Mouse (Mus musculus): ENCODE measurements around the gene Mrps23.

Mrps23 gene

DNA sequence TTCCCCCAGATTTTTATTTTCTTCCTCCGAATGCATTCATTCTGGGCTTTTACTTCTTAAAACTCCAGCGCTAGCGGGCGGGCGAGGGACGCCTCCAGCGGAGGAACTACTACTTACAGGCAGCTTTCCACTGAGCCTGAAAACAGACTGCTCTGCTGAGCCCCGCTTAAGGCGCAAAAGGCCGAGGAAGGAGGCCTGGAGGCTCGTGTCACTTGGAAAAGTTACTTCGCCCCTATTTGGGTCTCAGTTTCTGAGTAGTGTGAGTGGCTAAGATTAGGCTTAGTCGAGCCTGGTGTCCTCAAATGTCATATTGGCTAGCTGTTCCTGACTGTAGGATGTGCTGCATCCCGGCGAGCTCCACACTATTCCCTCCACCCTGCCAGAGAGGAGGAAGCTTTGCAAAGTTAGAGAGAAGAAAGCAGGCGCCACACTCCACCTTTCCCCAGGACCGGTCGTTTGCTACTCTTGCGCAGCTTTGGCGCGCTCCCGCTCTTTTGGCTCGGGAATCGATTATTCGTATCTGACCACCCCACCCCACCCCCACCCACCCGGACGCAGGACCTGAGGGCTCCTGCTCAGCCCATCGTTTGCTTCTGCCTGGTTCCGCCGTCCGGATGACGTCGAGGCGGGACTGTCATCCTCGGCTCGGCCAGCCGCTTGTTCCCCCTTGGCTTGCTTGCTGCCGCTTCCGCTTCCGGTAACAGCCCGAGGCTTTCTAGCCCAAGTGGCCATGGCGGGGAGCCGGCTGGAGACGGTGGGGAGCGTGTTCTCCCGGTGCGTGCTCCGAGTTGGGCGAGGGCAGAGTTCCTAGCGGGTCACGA lies at the start of gene Mrps23:
Mrps23 (plus strand) TSS at position 677 of the 821 bp plus-strand sequence.
- DNase-seq, result peak; percentile 92

DNA sequence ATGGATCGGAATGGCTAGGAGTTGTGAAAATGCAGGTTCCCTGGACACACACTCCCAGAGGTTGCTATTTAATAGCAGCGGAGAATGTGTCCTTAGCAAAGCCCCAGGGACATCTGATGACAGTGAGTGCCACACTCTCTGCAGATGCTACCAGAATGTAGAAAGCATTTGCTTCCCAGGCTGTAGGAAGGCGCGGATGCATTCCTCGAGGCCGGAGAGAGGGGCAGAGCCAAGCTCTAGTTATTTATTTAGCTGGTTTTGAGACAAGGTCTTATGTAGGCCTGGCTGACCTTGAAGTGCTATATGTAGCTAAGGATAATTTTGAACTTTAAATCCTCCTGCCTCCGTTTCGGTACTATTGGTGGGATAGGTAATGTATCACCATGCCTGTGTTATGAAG lies 49.7 kb upstream of the Mrps23 start:
- no peak for DNase-seq

DNA sequence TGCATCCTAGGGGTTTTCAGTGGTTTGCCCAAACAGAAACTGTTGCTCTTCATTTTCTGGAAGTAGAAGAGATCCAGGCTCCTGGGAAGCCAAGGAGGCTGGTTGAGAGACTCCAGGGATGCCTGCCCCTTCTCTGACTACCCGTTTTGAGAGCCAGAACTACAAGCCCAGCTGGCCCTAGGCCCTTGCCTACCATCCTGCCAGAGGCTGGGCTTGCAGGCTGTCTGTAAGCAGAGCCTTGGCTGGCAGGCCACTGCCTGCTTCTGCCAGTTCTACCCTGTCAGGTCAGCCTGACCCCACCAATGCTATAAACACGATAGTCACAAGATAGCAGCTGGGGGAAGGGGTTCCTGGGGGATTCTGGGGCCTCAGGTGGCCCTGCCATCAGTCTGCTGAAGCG lies 48.7 kb upstream of the Mrps23 start:
- no peak for DNase-seq

DNA sequence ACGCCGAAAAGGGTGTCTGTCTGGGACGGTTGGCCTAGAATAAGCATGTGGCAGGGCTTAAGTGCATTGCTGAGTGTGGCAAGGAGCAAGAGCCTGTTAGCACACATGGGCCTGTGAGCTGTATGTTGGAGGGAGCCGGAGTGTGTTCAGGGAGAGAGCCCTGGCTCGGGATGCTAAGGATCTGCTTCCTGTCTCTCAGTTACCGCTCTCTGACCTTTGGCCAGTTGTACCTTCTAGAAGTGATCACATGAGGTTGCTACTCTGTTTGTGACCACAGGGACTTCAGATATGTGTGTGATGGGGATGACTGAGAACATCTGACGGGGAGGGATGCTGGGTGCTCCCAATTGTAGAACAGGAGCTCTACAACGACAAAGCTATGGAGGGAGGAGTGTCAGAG lies 48.2 kb upstream of the Mrps23 start:
- no peak for DNase-seq

DNA sequence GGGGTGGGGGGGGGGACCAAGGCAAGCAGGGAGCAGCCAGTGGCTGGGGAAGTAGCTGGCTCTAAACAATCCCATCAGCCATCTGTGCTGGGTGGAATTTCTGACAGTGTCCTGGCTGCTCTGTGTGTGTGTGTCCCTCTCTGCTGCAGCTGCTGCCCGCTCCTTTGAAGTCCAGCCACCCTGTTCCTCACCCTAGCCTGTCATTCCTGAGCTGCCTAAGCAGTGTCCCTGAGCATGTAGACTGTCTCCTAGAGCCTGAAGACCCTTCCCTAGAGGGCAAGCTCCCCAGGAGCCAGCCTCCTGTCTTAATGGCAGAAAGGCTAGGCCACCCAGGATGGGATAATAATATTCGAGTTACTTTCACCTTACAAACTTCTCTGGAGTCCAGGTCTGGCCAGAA lies 47.8 kb upstream of the Mrps23 start:
- no peak for DNase-seq

DNA sequence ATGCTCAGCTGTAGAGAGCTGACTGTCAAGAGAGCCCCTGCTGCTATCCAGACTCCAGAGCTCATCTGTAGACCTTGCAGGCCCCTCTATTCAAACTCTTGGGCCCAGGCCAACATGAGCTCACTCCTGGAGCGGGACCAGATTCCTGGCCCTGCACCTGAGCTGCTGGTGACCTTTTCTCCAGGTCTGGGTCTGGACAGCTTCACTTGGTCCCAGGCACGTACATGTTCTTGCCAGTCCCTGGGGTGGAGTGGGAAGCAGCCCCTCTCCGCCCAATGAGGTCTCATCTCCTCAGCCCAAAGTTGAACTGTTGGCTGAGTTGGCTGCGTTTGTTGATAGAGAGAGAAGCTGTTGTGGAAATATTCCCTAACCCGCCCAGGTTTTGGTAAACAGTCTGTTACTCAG lies 45.3 kb upstream of the Mrps23 start:
- peak; percentile 57 for DNase-seq

DNA sequence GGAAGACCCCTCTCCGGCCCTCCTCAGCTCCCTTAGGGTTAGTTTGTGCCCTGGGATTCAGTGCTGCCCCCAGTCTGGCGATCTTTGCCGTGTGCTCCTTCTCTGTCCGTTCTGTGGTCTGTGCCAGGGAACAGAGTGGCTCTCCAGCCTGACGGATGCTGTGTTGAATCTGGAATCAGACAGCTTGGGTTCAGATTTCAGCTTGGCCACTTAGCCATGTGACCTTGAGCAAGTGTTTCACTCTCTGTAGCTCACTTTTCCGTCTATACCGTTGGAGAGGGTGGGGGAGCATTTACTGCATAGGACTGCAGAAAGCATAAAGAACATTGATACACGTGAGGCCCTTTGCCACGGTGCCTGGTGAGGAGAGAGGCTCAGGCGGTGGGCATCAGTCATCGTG lies 44.8 kb upstream of the Mrps23 start:
- DNase-seq, result peak; percentile 45

DNA sequence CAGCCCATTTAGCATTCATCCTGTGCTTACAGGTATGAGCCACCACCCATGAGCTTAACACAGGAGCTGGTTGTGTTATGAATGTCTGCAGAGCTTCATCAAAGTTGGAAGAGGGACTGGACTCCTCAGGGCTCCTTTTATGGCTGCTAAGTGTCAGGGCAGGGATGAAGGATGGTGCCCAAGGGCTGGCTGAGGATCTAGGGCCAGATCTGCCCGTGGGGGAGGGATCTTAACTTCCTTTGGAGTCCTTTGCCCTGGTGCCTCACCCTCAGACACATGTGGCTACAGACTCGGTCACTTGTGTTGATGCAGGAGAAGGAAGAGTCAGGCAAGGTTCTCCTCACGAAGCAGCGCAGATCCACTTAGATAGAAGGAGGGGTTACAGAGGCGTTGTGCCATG lies 43.9 kb upstream of the Mrps23 start:
- DNase-seq, result no peak

DNA sequence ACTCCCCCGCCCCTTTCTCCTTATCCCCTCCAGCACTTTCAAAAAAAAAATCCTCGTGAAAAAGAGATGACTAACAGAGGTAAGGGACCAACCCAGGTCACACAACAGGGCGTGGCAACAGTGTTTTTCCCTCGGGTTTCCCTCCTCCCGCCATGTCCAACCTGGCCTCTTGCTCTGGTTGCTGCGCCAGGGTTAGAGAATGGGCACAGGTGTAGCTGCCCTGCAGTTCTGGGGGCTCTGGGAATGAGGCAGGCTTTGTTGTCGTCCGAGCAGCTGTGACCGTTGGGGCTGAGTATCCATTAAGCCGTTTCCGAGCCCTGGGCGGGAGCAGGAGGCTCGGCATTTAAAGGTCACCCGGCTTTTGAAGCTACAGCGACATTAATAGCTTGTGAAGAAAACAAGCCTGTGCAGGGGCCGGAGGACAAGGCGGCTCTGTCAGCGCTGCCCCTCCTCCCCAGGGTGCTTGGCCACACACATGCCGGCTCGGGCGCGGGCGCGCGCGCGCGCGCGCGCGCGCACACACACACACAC lies 43.1 kb upstream of the Mrps23 start:
- peak; percentile 70 for DNase-seq

DNA sequence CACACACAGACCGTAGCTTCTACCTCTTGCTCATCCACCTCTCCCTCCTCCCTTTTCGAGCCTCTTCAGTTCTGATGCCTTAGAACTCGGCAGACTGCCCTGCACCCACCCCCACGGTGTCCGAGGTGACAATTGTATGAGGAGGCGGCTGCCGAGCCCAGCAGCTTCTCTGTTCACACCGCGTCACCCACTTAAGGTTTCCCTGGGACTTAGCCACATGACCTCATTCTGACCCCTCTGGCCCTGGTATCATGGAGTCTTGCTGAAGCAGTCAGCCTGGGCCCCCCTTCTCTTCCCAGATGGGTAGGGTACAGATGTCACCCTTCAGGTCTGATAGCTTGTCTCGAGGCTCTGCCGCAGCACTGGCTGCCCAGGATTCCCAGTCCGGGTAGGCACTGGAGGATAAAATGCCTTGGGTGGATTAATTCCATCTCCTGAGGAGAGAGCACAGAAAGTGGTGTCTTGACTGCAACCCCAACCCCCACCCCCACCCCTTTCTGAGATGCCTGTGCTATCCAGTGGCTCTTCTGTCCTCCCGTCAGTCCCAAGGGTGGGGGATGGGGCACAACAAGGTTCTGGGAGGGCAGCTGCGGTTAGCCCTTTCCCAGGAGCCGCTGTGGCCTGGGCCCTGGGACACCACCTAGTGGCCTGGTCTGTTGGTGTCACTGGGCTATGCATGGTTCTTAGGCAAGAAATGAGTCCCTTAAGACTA lies 42.4 kb upstream of the Mrps23 start:
- DNase-seq, result peak; percentile 95

DNA sequence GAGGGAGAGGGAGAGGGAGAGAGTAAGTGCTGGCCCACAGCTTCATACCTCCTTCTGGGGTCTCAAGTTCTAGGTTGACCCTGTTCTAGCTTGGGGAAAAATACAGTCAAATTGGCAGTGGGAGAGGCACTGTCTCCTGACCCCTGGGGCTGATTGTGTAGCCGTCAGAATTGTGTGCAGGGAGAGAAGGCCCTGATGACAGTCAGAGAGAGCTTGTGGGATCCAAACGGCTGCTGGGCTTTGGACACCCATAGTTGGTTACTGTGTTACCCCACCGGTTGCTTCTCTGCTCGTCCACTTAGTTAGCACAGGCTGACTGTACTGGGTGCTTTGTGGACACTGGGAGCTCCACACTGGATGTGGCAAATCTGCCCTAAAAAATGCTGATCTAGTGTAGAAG lies 41.4 kb upstream of the Mrps23 start:
- DNase-seq, result no peak

DNA sequence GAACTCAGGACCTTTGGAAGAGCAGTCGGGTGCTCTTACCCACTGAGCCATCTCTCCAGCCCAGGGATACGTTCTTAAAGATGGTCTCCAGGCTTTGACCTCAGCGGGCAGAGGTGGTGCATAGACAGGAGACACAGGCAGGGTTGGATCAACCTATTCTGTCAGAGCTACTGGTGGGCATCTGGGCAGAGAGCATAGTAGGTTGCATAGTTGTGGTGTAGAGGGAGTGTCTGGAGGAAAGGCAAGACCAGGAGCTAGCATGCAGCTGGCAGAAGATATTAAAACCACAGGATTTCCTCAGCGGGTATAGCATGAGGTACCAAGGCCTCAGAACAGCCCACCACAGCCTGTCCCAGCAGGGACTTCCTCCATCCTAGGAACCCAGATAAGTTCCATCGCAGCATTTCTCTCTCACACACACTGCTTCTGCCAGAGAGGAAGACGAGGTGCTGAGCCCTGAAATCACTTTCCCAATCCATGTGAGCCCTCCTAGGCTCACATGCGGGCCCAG lies 39.9 kb upstream of the Mrps23 start:
- DNase-seq, result no peak

DNA sequence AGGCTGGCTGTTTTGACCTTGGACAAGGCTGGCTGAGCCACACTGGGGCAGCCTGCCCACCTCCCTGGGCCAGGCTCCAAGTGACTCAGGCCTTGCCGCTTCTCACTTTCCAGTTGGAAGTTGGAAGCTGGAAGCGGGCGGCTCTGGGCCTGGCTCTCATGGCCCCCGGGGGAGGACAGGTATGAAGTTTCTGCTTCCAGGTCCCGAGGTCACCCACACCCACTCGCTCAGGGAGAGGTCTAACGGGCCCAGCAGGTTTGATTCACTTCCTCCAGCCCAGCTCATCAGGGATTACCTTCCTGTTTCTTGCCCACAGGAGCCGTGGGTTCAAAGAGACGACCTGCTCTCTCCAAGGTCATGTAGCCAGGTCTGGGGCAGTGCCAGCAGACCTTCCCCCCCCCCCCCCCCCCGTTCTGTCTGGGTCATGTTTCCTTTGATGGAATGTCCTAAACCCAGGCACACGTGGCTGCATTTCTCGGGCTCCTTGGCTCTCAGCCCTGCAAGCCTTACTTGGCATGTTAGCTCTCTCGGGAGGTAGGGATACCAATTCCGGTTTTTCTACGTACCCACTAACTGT lies 39.3 kb upstream of the Mrps23 start:
- peak; percentile 67 for DNase-seq

DNA sequence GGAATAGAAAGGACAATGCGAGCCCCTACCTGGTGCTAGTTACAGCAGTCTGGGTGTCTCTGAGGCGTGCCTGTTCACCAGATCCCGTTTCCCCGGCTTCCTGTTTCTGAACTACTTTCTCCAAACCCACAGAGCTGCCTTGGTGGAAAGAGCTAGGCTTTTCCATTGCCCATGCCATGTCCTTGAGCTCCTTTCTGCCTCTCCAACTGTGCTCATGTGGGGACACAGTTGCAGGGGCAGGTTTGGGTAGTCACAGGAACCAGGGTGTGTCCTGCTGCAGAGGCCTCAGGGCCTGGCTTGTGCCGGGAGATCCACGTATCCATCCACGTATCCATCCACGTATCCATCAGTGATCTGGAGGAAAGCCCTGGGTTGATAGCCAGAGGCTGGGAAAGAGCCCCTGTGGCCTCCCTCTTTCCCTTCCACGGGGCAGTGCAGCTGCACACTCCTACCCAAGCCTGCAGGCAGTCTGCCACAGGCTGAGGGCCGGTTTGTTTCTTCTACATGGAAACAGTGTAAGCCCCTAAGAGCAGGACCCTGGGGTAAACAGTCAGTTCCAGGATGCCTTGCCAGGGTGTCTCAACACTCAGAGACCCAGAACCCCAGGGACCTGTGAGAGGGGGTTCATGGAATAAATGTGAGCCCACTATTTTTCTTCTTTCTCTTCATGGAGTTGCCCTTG lies 38.4 kb upstream of the Mrps23 start:
- DNase-seq, result no peak

DNA sequence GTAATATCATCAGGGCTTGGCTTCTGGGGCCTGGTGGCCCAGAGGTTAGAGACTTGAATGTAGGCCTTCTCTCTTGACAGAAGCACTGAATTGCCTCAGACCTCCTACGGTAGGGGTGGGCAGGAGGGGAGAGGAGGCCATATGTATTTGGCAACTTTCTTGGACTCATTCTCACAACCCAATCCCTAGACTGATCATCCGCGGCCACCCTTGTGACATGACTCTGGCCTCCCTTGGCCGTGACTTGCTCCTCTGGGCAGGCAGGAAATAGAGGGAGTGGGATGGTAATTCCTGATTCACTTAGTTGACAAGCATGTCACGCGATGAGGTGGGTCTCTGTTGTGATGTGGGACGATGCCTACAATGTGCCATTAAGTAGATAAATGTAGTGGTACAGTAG lies 37.7 kb upstream of the Mrps23 start:
- no peak for DNase-seq

DNA sequence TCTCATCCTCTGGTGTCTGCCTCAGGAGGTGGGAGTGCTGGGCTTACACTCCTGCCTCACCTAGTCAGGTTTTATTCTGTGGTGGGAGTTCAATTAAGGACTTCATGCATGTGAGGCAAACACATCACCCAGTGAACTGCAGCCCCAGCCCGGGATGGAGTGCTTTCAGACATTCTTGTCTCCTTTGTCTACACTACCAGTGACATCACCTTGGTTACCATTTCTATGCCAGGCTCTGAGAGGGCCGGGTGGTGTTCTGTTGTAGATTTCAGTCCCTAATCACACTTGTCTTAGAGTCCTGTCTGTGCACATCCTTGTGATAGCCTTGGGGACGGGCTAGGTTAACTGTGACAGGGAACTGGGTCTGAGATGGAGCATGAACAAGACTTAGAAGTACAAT lies 35.6 kb upstream of the Mrps23 start:
- DNase-seq, result no peak

DNA sequence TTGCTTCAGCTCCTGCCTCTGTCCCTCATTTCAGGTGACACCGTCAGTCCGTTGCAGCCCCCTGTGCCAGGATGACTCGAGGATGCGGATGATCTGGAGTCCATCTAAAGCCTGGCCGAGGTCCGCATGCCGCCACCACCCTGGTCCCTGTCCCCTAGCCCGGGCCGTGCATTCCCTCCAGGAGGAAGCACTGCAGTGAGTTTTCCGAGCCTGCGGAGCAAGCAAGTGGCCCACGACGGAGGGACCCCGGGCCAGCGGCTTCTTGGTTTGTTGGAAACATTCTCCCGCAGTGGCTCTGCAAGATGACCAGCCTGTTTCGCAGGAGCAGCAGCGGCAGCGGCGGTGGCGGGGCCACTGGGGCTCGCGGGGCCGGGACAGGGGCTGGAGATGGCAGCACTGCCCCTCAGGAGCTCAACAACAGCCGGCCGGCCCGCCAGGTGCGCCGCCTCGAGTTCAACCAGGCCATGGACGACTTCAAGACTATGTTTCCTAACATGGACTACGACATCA lies 34.6 kb upstream of the Mrps23 start:
- no peak for DNase-seq

DNA sequence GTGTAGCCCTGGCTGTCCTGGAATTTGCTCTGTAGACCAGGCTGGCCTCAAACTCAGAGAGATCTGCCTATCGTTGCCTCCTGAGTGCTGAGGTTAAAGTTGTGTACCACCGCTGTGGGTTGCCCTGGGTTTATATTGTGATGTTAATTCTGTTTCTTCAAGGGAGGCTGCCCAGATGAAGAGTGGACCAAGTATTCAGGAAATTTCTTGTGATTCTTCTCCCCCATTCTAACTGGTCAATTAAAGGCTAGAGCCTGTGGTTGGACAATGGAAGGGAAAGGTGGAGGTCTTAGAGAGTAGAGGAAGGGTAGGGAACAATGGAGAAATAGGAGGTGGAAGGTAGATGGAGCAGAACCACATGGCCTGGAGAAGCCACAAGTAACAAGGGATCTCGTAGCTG lies 33.6 kb upstream of the Mrps23 start:
- DNase-seq, result no peak

DNA sequence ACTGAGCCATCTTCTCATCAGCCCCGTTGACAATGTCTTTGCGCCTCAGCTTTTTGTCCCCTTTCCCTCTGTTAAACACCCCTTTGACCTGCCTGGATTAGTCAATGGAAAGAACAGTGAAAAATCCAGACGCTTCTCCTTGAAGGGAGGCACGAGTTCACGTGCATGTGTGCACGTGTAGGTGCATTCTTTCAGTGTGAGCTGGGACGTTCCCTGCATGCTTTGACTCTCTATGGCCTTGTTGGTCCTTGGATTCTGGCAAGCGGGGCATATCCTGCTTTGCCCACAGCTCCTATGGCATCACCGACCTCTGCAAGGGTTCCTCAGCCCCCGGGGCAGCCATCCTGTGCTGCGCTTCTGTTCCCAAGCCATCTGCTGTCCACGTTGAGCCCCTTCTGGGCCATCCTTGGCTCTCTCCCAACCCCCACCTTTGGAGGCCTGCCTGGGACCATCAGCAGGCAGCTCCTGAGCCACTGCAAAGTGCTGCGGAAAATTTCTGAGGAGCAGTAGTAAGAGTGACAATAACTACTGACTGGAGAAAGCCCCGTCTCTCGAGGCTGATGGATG lies 32.2 kb upstream of the Mrps23 start:
- no peak for DNase-seq

DNA sequence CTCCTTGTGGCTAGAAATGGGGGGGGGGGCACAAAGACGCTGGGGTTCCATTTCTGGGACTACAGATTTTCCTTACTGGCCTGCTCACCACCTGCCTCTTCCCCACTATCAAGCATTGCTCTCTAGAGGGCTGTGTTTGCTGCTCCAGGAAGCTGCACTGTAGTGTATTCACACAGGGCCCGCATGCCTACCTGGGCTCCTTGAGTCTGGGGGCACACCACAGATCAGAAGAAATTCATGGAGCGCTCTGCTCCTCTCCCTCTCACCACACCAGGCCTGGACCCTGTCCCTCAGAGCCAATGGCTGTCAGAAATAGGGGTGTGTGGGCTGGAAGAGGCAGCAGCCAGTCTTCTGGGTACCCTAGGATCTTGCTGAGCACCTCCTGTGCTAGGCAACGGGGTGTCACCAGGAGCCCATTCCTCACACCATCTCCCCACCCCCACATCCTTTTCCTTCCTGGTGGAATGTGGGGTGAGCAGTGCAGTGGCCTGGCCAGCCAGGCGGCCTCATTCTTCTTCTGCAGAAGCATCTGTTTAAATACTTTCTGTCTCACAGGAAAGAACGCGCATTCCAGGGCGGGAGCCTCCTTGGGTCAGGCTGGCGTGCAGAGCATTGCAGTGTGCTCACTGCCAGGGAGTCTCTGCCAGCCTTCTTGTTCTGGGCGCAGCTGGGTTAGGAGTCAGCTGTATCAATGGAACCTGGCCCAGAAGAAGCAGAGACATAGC lies 31.4 kb upstream of the Mrps23 start:
- DNase-seq, result peak; percentile 71

DNA sequence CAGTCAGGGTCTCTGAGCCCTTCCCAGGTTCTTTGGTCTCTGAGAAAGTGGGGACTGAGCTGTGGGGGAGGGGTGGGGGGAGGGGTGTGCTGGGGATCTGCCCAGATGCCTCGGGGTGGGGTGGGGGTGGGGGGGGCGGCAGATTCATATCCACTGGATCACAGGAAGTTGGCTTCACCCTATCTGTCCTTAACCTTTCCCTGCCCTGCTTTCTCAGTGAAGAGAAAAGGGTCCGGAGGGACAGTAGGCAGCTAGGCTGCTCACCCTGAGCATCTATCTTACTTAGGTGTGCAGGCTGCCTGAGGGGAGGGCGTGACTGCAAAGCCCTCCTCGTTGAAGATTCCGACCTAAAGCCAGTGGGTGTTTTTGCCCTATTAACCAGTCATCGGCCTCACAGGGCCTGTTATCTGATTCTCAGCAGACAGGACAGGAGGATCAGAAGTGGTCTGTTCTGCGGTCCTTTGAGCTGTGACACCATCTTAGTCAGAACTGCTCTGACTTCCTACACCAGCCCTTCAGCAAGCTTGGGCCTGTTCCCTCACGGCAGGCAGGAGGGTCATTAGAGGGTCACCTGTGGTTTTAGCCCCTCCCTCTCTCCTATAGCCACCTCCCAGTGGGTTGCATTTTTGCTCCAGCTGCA lies 30.7 kb upstream of the Mrps23 start:
- no peak for DNase-seq
